Mouse (Mus musculus) intestine, embryonic 15.5 days (tissue): ENCODE data around the gene Prpf8. TPM values are rescaled to one million over a fixed set of nuclear protein-coding genes. Genes with fewer than 3 reads are reported as not detected.

Experiments used
- ATAC-seq: fragments of 200-750 bp; cut with Nextera tagmentation; 2 replicates; pipeline ENCODE4 v1.8.0; 2017; ENCODE audit warnings: moderate TSS enrichment, moderate library complexity
- H3K27ac ChIP-seq: fragments of 300-500 bp; sonication (generic); 2 replicates; pipeline ENCODE4 v1.5.1; 2015; ENCODE audit warnings: mild to moderate bottlenecking, inconsistent platforms
- H3K27me3 ChIP-seq: fragments of 300-500 bp; sonication (generic); replicated peaks from 2 replicates; pipeline ENCODE4 v1.6.1; 2015; ENCODE audit warnings: inconsistent platforms
- H3K36me3 ChIP-seq: fragments of 300-500 bp; sonication (generic); 2 replicates; pipeline ENCODE4 v1.6.1; 2015; ENCODE audit warnings: inconsistent platforms
- H3K4me1 ChIP-seq: fragments of 300-500 bp; sonication (generic); replicated peaks from 2 replicates; pipeline ENCODE4 v1.6.1; 2015; ENCODE audit warnings: inconsistent platforms
- H3K4me2 ChIP-seq: fragments of 300-500 bp; sonication (generic); replicated peaks from 2 replicates; pipeline ENCODE4 v1.6.1; 2015; ENCODE audit warnings: mild to moderate bottlenecking, inconsistent platforms
- H3K4me3 ChIP-seq: fragments of 300-500 bp; sonication (generic); replicated peaks from 2 replicates; pipeline ENCODE4 v1.5.1; 2015; ENCODE audit warnings: inconsistent platforms
- H3K9ac ChIP-seq: fragments of 300-500 bp; sonication (generic); 2 replicates; pipeline ENCODE4 v1.6.1; 2015; ENCODE audit warnings: inconsistent platforms
- H3K9me3 ChIP-seq: fragments of 300-500 bp; sonication (generic); 2 replicates; pipeline ENCODE4 v1.6.1; 2016; ENCODE audit warnings: inconsistent platforms
- WGBS: fragments of 180-500 bp; shearing (Covaris S2); methylation state at CpG from one replicate; pipeline ENCODE4 v1.1.7; 2015; 5-methylcytosine and 5-hydroxymethylcytosine counted together
- polyA plus RNA-seq: library from polyadenylated mRNA; unstranded; fragments of >200 nt; fragmentation: Nextera tagmentation; extraction: Ambion mirVana; gene quantifications from 2 replicates; pipeline ENCODE4 v1.2.1, GENCODE M21; 2015

Prpf8 gene
- polyA plus RNA-seq, 1 experiment from 2014 or later, result 47.5 TPM

GRCm38 (mm10) chr11:75512301-75513018 lies 25.8 kb downstream of the Prpf8 start:
- Histone ChIP-seq H3K9ac (no peak overlapping the region), H3K27ac (no peak overlapping the region), H3K4me1 (peaks cover 26% of the 10 kb centered on the region), H3K36me3 (peaks cover 15% of the 10 kb centered on the region; the same call in 1 of the 2 replicates), H3K27me3 (no peaks in the 10 kb centered on the region), H3K4me3 (no peak overlapping the region), H3K9me3 (no peaks in the 10 kb centered on the region), H3K4me2 (no peak overlapping the region)
- no peak for ATAC-seq
- WGBS, result 83% methylated on average over 9 of the region's 9 CpGs

GRCm38 (mm10) chr11:75513336-75513735 lies 26.7 kb downstream of the Prpf8 start, which contains the start of gene Scarf1:
TSS of gene Scarf1 (plus strand) at chr11:75513540.
- 55% methylated on average over 8 of the region's 8 CpGs for WGBS
- Histone ChIP-seq H3K9me3 (no peaks in the 10 kb centered on the region), H3K4me3 (no peak within 1 kb of the TSS), H3K36me3 (peaks cover 8% of the 10 kb centered on the region; the same call in 1 of the 2 replicates), H3K27ac (no peak within 1 kb of the TSS), H3K4me1 (peaks cover 26% of the 10 kb centered on the region), H3K27me3 (no peaks in the 10 kb centered on the region), H3K4me2 (peak within 1 kb of the TSS; percentile 11; the same call in 1 of the 2 replicates), H3K9ac (no peak within 1 kb of the TSS)
- no peak for ATAC-seq

- no peaks in the 10 kb centered on the region for H3K36me3 ChIP-seq
- no peak overlapping the region for H3K4me3 ChIP-seq
- WGBS, result 94% methylated on average over 25 of the region's 25 CpGs
- no peaks in the 10 kb centered on the region for H3K27me3 ChIP-seq
- peaks cover 7% of the 10 kb centered on the region for H3K4me1 ChIP-seq
- H3K9me3 ChIP-seq, result no peaks in the 10 kb centered on the region
- H3K4me2 ChIP-seq, result no peak overlapping the region
- H3K9ac ChIP-seq, result no peak overlapping the region
- no peak for ATAC-seq
- H3K27ac ChIP-seq, result no peak overlapping the region
Observed at GRCm38 (mm10) chr11:75515186-75515585, 28.6 kb downstream of the Prpf8 start.

- no peak for ATAC-seq
- H3K27ac ChIP-seq, result no peak overlapping the region
Observed at GRCm38 (mm10) chr11:75519834-75520633, 33.4 kb downstream of the Prpf8 start.

GRCm38 (mm10) chr11:75521609-75522008 lies 35.0 kb downstream of the Prpf8 start:
- 82% methylated on average over 4 of the region's 4 CpGs for WGBS
- Histone ChIP-seq H3K4me2 (no peak overlapping the region), H3K9ac (no peak overlapping the region), H3K4me1 (no peaks in the 10 kb centered on the region), H3K4me3 (no peak overlapping the region), H3K9me3 (no peaks in the 10 kb centered on the region), H3K27ac (no peak overlapping the region), H3K36me3 (no peaks in the 10 kb centered on the region), H3K27me3 (no peaks in the 10 kb centered on the region)
- ATAC-seq, result no peak

More at GRCm38 (mm10) chr11:75519834-75520633, 33.4 kb downstream of the Prpf8 start:
- no peaks in the 10 kb centered on the region for H3K36me3 ChIP-seq
- no peaks in the 10 kb centered on the region for H3K9me3 ChIP-seq
- H3K27me3 ChIP-seq, result no peaks in the 10 kb centered on the region
- H3K4me2 ChIP-seq, result no peak overlapping the region
- H3K4me1 ChIP-seq, result no peaks in the 10 kb centered on the region
- no peak overlapping the region for H3K4me3 ChIP-seq
- no peak overlapping the region for H3K9ac ChIP-seq
- 76% methylated on average over 15 of the region's 15 CpGs for WGBS

GRCm38 (mm10) chr11:75522793-75523192 lies 36.2 kb downstream of the Prpf8 start:
- Histone ChIP-seq H3K36me3 (no peaks in the 10 kb centered on the region), H3K27ac (no peak overlapping the region), H3K4me2 (no peak overlapping the region), H3K9ac (no peak overlapping the region), H3K4me1 (no peaks in the 10 kb centered on the region), H3K4me3 (no peak overlapping the region), H3K9me3 (no peaks in the 10 kb centered on the region), H3K27me3 (no peaks in the 10 kb centered on the region)
- 83% methylated on average over 2 of the region's 2 CpGs for WGBS
- no peak for ATAC-seq

GRCm38 (mm10) chr11:75525531-75526125 lies 39.0 kb downstream of the Prpf8 start:
- H3K9ac ChIP-seq, result no peak overlapping the region
- no peak overlapping the region for H3K27ac ChIP-seq
- H3K36me3 ChIP-seq, result no peaks in the 10 kb centered on the region
- no peak for ATAC-seq
- no peak overlapping the region for H3K4me2 ChIP-seq
- 85% methylated on average over 15 of the region's 15 CpGs for WGBS
- H3K4me3 ChIP-seq, result no peak overlapping the region
- no peaks in the 10 kb centered on the region for H3K27me3 ChIP-seq
- H3K4me1 ChIP-seq, result no peaks in the 10 kb centered on the region
- no peaks in the 10 kb centered on the region for H3K9me3 ChIP-seq

GRCm38 (mm10) chr11:75526943-75527342 lies 40.3 kb downstream of the Prpf8 start:
- no peak for ATAC-seq
- Histone ChIP-seq H3K27me3 (no peaks in the 10 kb centered on the region), H3K4me1 (0 out of 2 replicates have a peak, but pooled peaks cover 3% of the 10 kb centered on the region), H3K4me3 (no peak overlapping the region), H3K36me3 (no peaks in the 10 kb centered on the region), H3K4me2 (no peak overlapping the region), H3K9me3 (no peaks in the 10 kb centered on the region), H3K9ac (no peak overlapping the region), H3K27ac (no peak overlapping the region)
- WGBS, result 86% methylated on average over 6 of the region's 6 CpGs

GRCm38 (mm10) chr11:75529771-75530170 lies 43.2 kb downstream of the Prpf8 start:
- Histone ChIP-seq H3K36me3 (no peaks in the 10 kb centered on the region), H3K4me1 (peaks cover 11% of the 10 kb centered on the region), H3K9ac (no peak overlapping the region), H3K4me2 (no peak overlapping the region), H3K4me3 (no peak overlapping the region), H3K27ac (no peak overlapping the region), H3K27me3 (no peaks in the 10 kb centered on the region), H3K9me3 (no peaks in the 10 kb centered on the region)
- no peak for ATAC-seq
- 32% methylated on average over 4 of the region's 4 CpGs for WGBS

- peak overlapping the region; percentile 65 for H3K4me3 ChIP-seq
- H3K36me3 ChIP-seq, result no peaks in the 10 kb centered on the region
- WGBS, result 0% methylated on average over 10 of the region's 10 CpGs
- H3K4me1 ChIP-seq, result peaks cover 11% of the 10 kb centered on the region
- peak overlapping the region; percentile 71 for H3K9ac ChIP-seq
- H3K9me3 ChIP-seq, result no peaks in the 10 kb centered on the region
- H3K27me3 ChIP-seq, result no peaks in the 10 kb centered on the region
- no peak overlapping the region; the same call in 1 of the 2 replicates for H3K27ac ChIP-seq
- H3K4me2 ChIP-seq, result peak overlapping the region; percentile 99
- ATAC-seq, result peak; percentile 57
Observed at GRCm38 (mm10) chr11:75530325-75530724, 43.7 kb downstream of the Prpf8 start.

- Histone ChIP-seq H3K4me2 (peak overlapping the region; percentile 99), H3K9ac (peak overlapping the region; percentile 71), H3K4me1 (peaks cover 11% of the 10 kb centered on the region), H3K27ac (peak overlapping the region; percentile 56), H3K4me3 (peak overlapping the region; percentile 65), H3K27me3 (no peaks in the 10 kb centered on the region), H3K9me3 (no peaks in the 10 kb centered on the region), H3K36me3 (no peaks in the 10 kb centered on the region)
- under 1% methylated on average over 31 of the region's 31 CpGs for WGBS
- ATAC-seq, result peak; percentile 21
Observed at GRCm38 (mm10) chr11:75530845-75531373, 44.3 kb downstream of the Prpf8 start.
